Mouse (Mus musculus): ENCODE measurements around the gene Eif4ebp2.
A peak's percentile ranks its signal among the peaks of the same experiment; 100 is the strongest.
"Not testable (repeated sequence)": the region's sequence is repeated elsewhere in the genome, so short reads cannot be mapped to it uniquely, and the experiment has no call there.

The Eif4ebp2 gene

GRCm38 (mm10) chr10:61465009-61465408 is 12.5 kb upstream of the Eif4ebp2 start:
- no peak for DNase-seq (ENCODE audit: low spot score in 2 of 2)

GRCm38 (mm10) chr10:61457182-61457581 is 4.7 kb upstream of the Eif4ebp2 start:
- no peak for DNase-seq (ENCODE audit: low spot score in 2 of 2)

- not testable (repeated sequence) for DNase-seq (ENCODE audit: low spot score in 2 of 2)
These were observed 710 bp upstream of the Eif4ebp2 start for GRCm38 (mm10) chr10:61453171-61453570.

- peak in 1 of 2 experiments; percentile 36 for DNase-seq (ENCODE audit: low spot score in 2 of 2)
These were observed 387 bp downstream of the Eif4ebp2 start for GRCm38 (mm10) chr10:61451931-61452617.

GRCm38 (mm10) chr10:61451463-61451930 is 964 bp downstream of the Eif4ebp2 start:
- peak in 1 of 2 experiments; percentile 47 for DNase-seq (ENCODE audit: low spot score in 2 of 2)

- no peak for DNase-seq (ENCODE audit: low spot score in 2 of 2)
These were observed 3.6 kb downstream of the Eif4ebp2 start for GRCm38 (mm10) chr10:61448834-61449233.

- no peak for DNase-seq (ENCODE audit: low spot score in 2 of 2)
These were observed 4.7 kb downstream of the Eif4ebp2 start for GRCm38 (mm10) chr10:61447581-61448353.

GRCm38 (mm10) chr10:61445016-61445415 is 7.4 kb downstream of the Eif4ebp2 start:
- DNase-seq (ENCODE audit: low spot score in 2 of 2) = no peak

GRCm38 (mm10) chr10:61443876-61444275 is 8.6 kb downstream of the Eif4ebp2 start:
- DNase-seq (ENCODE audit: low spot score in 2 of 2) = no peak

- no peak for DNase-seq (ENCODE audit: low spot score in 2 of 2)
These were observed 9.0 kb downstream of the Eif4ebp2 start for GRCm38 (mm10) chr10:61443456-61443855.

- DNase-seq (ENCODE audit: low spot score in 2 of 2) = no peak
These were observed 12.2 kb downstream of the Eif4ebp2 start for GRCm38 (mm10) chr10:61440202-61440800.

GRCm38 (mm10) chr10:61431375-61431774 is 21.1 kb downstream of the Eif4ebp2 start:
- no peak for DNase-seq (ENCODE audit: low spot score in 2 of 2)

- DNase-seq (ENCODE audit: low spot score in 2 of 2) = no peak
These were observed 23.4 kb downstream of the Eif4ebp2 start for GRCm38 (mm10) chr10:61429043-61429442.

- DNase-seq (ENCODE audit: low spot score in 2 of 2) = no peak
These were observed 24.0 kb downstream of the Eif4ebp2 start for GRCm38 (mm10) chr10:61428416-61428815.

- no peak for DNase-seq (ENCODE audit: low spot score in 2 of 2)
These were observed 24.5 kb downstream of the Eif4ebp2 start for GRCm38 (mm10) chr10:61427951-61428350.

- peak; percentile 82 to 86 for DNase-seq (ENCODE audit: low spot score in 2 of 2)
These were observed 26.2 kb downstream of the Eif4ebp2 start for GRCm38 (mm10) chr10:61426251-61426757.

- DNase-seq (ENCODE audit: low spot score in 2 of 2) = no peak
These were observed 27.4 kb downstream of the Eif4ebp2 start for GRCm38 (mm10) chr10:61425047-61425446.

- no peak for DNase-seq (ENCODE audit: low spot score in 2 of 2)
These were observed 28.0 kb downstream of the Eif4ebp2 start for GRCm38 (mm10) chr10:61424500-61424899.

- DNase-seq (ENCODE audit: low spot score in 2 of 2) = no peak
These were observed 29.2 kb downstream of the Eif4ebp2 start for GRCm38 (mm10) chr10:61423289-61423688.

GRCm38 (mm10) chr10:61422861-61423260 is 29.6 kb downstream of the Eif4ebp2 start:
- peak in 1 of 2 experiments; percentile 24 for DNase-seq (ENCODE audit: low spot score in 2 of 2)

GRCm38 (mm10) chr10:61420011-61420410 is 32.5 kb downstream of the Eif4ebp2 start:
- peak in 1 of 2 experiments; percentile 67 for DNase-seq (ENCODE audit: low spot score in 2 of 2)

GRCm38 (mm10) chr10:61419146-61419545 is 33.3 kb downstream of the Eif4ebp2 start:
- DNase-seq (ENCODE audit: low spot score in 2 of 2) = peak in 1 of 2 experiments; percentile 23

Measured in heart, adult 9 months (tissue).